Mouse (Mus musculus) heart, embryonic 11.5 days (tissue): ENCODE data around the gene Gm32802. TPM values are rescaled to one million over a fixed set of nuclear protein-coding genes. Genes with fewer than 3 reads are reported as not detected.
"Not testable (repeated sequence)": the region's sequence is repeated elsewhere in the genome, so short reads cannot be mapped to it uniquely, and the experiment has no call there.

Experiments used
- ATAC-seq: fragments of 200-750 bp; cut with Nextera tagmentation; replicated peaks from 2 replicates; pipeline ENCODE4 v1.8.0; 2017; ENCODE audit warnings: moderate library complexity; ENCODE audit not compliant: insufficient number of reproducible peaks, low FRiP score, low TSS enrichment
- H3K27ac ChIP-seq: fragments of 300-500 bp; sonication (generic); 2 replicates; pipeline ENCODE4 v1.5.1; 2014; ENCODE audit warnings: mild to moderate bottlenecking, low read depth, low read length
- H3K27me3 ChIP-seq: fragments of 300-500 bp; sonication (generic); 2 replicates; pipeline ENCODE4 v1.6.1; 2014; ENCODE audit warnings: mild to moderate bottlenecking, low read length, mixed read lengths; ENCODE audit not compliant: control insufficient read depth, insufficient read depth
- H3K36me3 ChIP-seq: fragments of 300-500 bp; sonication (generic); 2 replicates; pipeline ENCODE4 v1.6.1; 2014; ENCODE audit warnings: mild to moderate bottlenecking, low read length, moderate library complexity, mixed read lengths; ENCODE audit not compliant: control insufficient read depth, insufficient read depth
- H3K4me1 ChIP-seq: fragments of 300-500 bp; sonication (generic); 2 replicates; pipeline ENCODE4 v1.6.1; 2014; ENCODE audit warnings: low read length; ENCODE audit not compliant: control insufficient read depth, insufficient read depth
- H3K4me2 ChIP-seq: fragments of 300-500 bp; sonication (generic); 2 replicates; pipeline ENCODE4 v1.6.1; 2014; ENCODE audit warnings: mild to moderate bottlenecking, moderate library complexity
- H3K4me3 ChIP-seq: fragments of 300-500 bp; sonication (generic); 2 replicates; pipeline ENCODE4 v1.5.1; 2014; ENCODE audit warnings: low read depth, low read length
- H3K9ac ChIP-seq: fragments of 300-500 bp; sonication (generic); 2 replicates; pipeline ENCODE4 v1.6.1; 2014; ENCODE audit warnings: mild to moderate bottlenecking, low read depth, low read length, moderate library complexity
- H3K9me3 ChIP-seq: fragments of 300-500 bp; sonication (generic); replicated peaks from 2 replicates; pipeline ENCODE4 v1.6.1; 2016; ENCODE audit warnings: low read length; ENCODE audit not compliant: control insufficient read depth
- WGBS: fragments of 180-500 bp; shearing (Covaris S2); extraction: QIAGEN DNeasy Blood & Tissue Kit; methylation state at CpG from one replicate; pipeline ENCODE4 v1.1.7; 2014; ENCODE audit not compliant: insufficient replicate concordance; 5-methylcytosine and 5-hydroxymethylcytosine counted together
- polyA plus RNA-seq: library from polyadenylated mRNA; unstranded; fragments of >200 nt; fragmentation: Nextera tagmentation; extraction: Ambion mirVana; gene quantifications from 2 replicates; pipeline ENCODE4 v1.2.1, GENCODE M21; 2014

Gene Gm32802
- polyA plus RNA-seq = not detected in 2 replicates

DNA sequence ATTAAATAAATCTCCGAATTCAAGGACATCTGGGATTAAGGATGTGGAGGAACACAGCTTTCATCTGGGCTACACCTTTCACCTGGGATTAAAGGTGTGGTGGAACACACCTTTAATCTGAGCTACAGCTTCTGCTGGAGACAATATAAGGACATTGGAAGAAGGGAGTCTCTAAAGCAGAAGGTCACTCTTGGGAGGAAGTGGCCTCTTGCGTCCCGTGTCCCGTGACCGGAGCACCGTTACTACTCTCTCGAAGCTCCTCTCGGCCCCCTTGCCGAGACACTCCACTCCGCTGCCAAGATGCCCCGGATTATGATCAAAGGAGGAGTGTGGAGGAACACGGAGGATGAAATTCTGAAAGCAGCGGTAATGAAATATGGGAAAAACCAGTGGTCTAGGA lies at the start of gene Gm32802:
Gene Gm32802, plus strand, starts transcription at position 301 of the 400 bp plus-strand sequence.
- not testable (repeated sequence) for H3K27ac ChIP-seq, H3K36me3 ChIP-seq, H3K4me3 ChIP-seq, H3K4me2 ChIP-seq, ATAC-seq, H3K9me3 ChIP-seq, H3K9ac ChIP-seq, H3K4me1 ChIP-seq, H3K27me3 ChIP-seq
- WGBS = no CpG with 5 or more reads among the region's 13 CpGs

- not testable (repeated sequence) for H3K4me1 ChIP-seq, H3K27ac ChIP-seq, H3K9me3 ChIP-seq, ATAC-seq, H3K36me3 ChIP-seq, H3K9ac ChIP-seq, H3K4me2 ChIP-seq, H3K27me3 ChIP-seq, H3K4me3 ChIP-seq
- 88% methylated on average over 2 of the region's 4 CpGs for WGBS
Measured at GRCm38 (mm10) chr10:118215719-118216393, 42.6 kb upstream of the Gm32802 start.

DNA sequence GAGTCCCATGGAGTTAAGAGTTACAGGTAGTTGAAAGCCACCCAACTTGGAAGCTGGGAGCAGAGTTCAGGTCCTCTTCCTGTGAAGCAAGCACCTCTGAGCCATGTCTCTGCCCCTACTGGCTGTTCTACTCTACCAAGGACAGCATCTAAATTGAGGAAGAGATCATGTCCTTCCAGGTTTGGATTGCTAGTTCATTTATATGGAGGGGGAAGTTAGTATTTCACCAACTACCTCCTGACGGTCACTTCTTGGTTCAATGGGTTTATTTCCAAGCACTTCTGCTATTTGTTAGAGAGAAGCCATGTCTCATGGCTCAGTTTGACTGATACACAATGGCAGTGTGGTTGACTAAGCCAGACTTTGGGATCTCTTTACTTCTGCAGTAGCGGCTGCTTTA lies 30.9 kb upstream of the Gm32802 start:
- not testable (repeated sequence) for H3K4me3 ChIP-seq, H3K27me3 ChIP-seq, H3K27ac ChIP-seq, ATAC-seq, H3K36me3 ChIP-seq, H3K4me1 ChIP-seq, H3K9me3 ChIP-seq, H3K4me2 ChIP-seq, H3K9ac ChIP-seq
- 83% methylated on average over 1 of the region's 2 CpGs for WGBS

GRCm38 (mm10) chr10:118232607-118233006 lies 25.9 kb upstream of the Gm32802 start:
- not testable (repeated sequence) for H3K4me1 ChIP-seq, H3K36me3 ChIP-seq, H3K9ac ChIP-seq, H3K9me3 ChIP-seq, H3K4me3 ChIP-seq, H3K4me2 ChIP-seq, ATAC-seq, H3K27ac ChIP-seq, H3K27me3 ChIP-seq
- no CpG with 5 or more reads among the region's 5 CpGs for WGBS

DNA sequence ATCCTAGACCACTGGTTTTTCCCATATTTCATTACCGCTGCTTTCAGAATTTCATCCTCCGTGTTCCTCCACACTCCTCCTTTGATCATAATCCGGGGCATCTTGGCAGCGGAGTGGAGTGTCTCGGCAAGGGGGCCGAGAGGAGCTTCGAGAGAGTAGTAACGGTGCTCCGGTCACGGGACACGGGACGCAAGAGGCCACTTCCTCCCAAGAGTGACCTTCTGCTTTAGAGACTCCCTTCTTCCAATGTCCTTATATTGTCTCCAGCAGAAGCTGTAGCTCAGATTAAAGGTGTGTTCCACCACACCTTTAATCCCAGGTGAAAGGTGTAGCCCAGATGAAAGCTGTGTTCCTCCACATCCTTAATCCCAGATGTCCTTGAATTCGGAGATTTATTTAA lies 17.8 kb upstream of the Gm32802 start, which contains the start of gene Gm32717:
Gene Gm32717, minus strand, starts transcription at position 101 of the 400 bp plus-strand sequence.
- H3K9me3 ChIP-seq, H3K27me3 ChIP-seq, H3K4me2 ChIP-seq, H3K27ac ChIP-seq, H3K4me1 ChIP-seq, H3K36me3 ChIP-seq, ATAC-seq, H3K9ac ChIP-seq, H3K4me3 ChIP-seq: not testable (repeated sequence)
- WGBS = no CpG with 5 or more reads among the region's 13 CpGs

GRCm38 (mm10) chr10:118249006-118249595 lies 9.4 kb upstream of the Gm32802 start:
- not testable (repeated sequence) for H3K9ac ChIP-seq, ATAC-seq, H3K4me1 ChIP-seq, H3K27me3 ChIP-seq, H3K9me3 ChIP-seq, H3K27ac ChIP-seq, H3K4me3 ChIP-seq, H3K36me3 ChIP-seq, H3K4me2 ChIP-seq
- 79% methylated on average over 11 of the region's 11 CpGs for WGBS

- H3K27ac ChIP-seq = no peak overlapping the region
- no peaks in the 10 kb centered on the region for H3K9me3 ChIP-seq
- no peak for ATAC-seq
- no peak overlapping the region for H3K9ac ChIP-seq
- no peaks in the 10 kb centered on the region for H3K4me1 ChIP-seq
- H3K36me3 ChIP-seq = no peaks in the 10 kb centered on the region
- H3K4me2 ChIP-seq = no peak overlapping the region
- H3K27me3 ChIP-seq = no peaks in the 10 kb centered on the region
- no peak overlapping the region for H3K4me3 ChIP-seq
- WGBS = 54% methylated on average over 10 of the region's 10 CpGs
Measured at GRCm38 (mm10) chr10:118250852-118251295, 7.6 kb upstream of the Gm32802 start.

- not testable (repeated sequence) for H3K36me3 ChIP-seq, H3K27me3 ChIP-seq, H3K9me3 ChIP-seq, H3K4me2 ChIP-seq, H3K4me1 ChIP-seq, H3K4me3 ChIP-seq, ATAC-seq, H3K27ac ChIP-seq, H3K9ac ChIP-seq
- 60% methylated on average over 1 of the region's 8 CpGs for WGBS
Measured at GRCm38 (mm10) chr10:118268812-118269211, 10.3 kb downstream of the Gm32802 start.

DNA sequence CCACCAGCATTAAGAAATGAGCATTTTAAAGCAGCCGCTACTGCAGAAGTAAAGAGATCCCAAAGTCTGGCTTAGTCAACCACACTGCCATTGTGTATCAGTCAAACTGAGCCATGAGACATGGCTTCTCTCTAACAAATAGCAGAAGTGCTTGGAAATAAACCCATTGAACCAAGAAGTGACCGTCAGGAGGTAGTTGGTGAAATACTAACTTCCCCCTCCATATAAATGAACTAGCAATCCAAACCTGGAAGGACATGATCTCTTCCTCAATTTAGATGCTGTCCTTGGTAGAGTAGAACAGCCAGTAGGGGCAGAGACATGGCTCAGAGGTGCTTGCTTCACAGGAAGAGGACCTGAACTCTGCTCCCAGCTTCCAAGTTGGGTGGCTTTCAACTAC lies 12.9 kb downstream of the Gm32802 start:
- H3K9me3 ChIP-seq, H3K27ac ChIP-seq, ATAC-seq, H3K4me3 ChIP-seq, H3K27me3 ChIP-seq, H3K4me1 ChIP-seq, H3K36me3 ChIP-seq, H3K9ac ChIP-seq, H3K4me2 ChIP-seq: not testable (repeated sequence)
- 89% methylated on average over 1 of the region's 2 CpGs for WGBS
